Comparison of ENCODE assay signal across 9 mouse cellular contexts in the genomic region with DNA sequence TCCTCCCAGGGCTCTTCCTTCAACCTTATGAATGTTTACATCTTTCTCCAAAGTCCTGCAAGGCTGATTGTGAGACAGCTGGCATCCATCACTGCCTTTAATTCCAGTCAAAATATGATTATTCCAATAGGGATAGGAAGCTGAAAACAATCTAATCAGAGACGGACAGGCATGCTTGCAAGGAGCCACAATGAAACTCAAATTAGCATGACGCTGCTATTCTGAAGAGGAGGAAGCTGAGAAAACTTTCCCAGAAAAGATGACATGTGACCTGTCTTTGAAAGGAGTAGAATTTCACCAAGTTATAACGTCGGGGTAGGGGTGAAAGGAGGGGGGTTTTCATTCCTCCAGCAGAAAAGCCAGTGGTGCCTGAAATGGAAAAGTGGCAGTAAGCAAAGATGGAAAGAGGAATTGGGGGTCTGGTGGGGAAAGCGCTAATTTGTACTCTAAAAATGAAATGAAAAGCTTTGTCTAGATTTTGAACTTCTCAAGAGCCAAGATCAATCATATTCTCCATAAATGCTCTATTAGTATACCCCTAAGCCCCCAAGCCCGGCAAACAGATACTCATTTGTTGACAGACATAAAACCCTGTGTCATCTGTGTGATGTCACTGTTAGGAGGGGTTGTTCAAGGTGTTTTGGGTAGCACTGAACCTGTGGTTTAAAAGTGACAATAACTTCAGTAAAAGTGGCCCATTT. TPM values are rescaled to one million over a fixed set of nuclear protein-coding genes. Genes with fewer than 3 reads are reported as not detected.
DNase-seq lines count a peak whose midpoint lies in the region; ATAC-seq and TF ChIP-seq lines count a peak whose summit lies in the region.
"Had no signal": no experiment of that assay in that cellular context is flagged by ENCODE, and none has a peak within 500 bp of the region (broad histone marks: within the 10 kb centered on the region; RNA-seq: fewer than 3 reads in every experiment).

No protein-coding gene starts in this region.

- peak overlapping the region; percentile 87 for H3K4me3 ChIP-seq in heart, embryonic 11.5 days (ENCODE audit: low read depth, low read length)
- peak overlapping the region; percentile 80 for H3K4me3 ChIP-seq in bone marrow macrophage, adult 2 months (ENCODE audit: insufficient read depth, low read length)
- H3K4me3 ChIP-seq in hindbrain, embryonic 10.5 days = peak overlapping the region; percentile 89
- H3K4me3 ChIP-seq in megakaryocyte, embryonic 14.5 days (replicated peaks) = peak overlapping the region; percentile 93

- H3K9me3 ChIP-seq in heart, embryonic 11.5 days (replicated peaks; ENCODE audit: control insufficient read depth, low read length) = no peaks in the 10 kb centered on the region
- H3K9me3 ChIP-seq in hindbrain, embryonic 10.5 days = no peaks in the 10 kb centered on the region
- no peaks in the 10 kb centered on the region for H3K9me3 ChIP-seq in megakaryocyte, embryonic 14.5 days

- DNase-seq in heart, adult 18-20 months = no peak
- peak; percentile 27 for DNase-seq in hindbrain, embryonic 10.5 days (ENCODE audit: low spot score)
- no peak for DNase-seq in gastrocnemius, postnatal 14 days
- no peak for DNase-seq in cerebellum, adult 11-12 months
- DNase-seq in cerebellum, postnatal 4 days (ENCODE audit: low spot score in 2 of 2) = no peak

- no peaks in the 10 kb centered on the region for H3K36me3 ChIP-seq in heart, embryonic 11.5 days (ENCODE audit: control insufficient read depth, insufficient read depth, low read length)
- H3K36me3 ChIP-seq in hindbrain, embryonic 10.5 days = peaks cover 15% of the 10 kb centered on the region; the same call in 1 of the 2 replicates
- H3K36me3 ChIP-seq in megakaryocyte, embryonic 14.5 days (replicated peaks; ENCODE audit: low read length) = peaks cover 33% of the 10 kb centered on the region

- intact Hi-C loops in gastrocnemius, postnatal 14 days (cut with DNase I; ENCODE audit: low total_unique reads) = no loop called here

- no peak overlapping the region for H3K9ac ChIP-seq in heart, embryonic 11.5 days (ENCODE audit: low read depth, low read length)

- H3K27ac ChIP-seq in heart, embryonic 11.5 days (ENCODE audit: low read depth, low read length) = no peak overlapping the region
- peak overlapping the region; percentile 33 for H3K27ac ChIP-seq in bone marrow macrophage, adult 2 months (ENCODE audit: insufficient read depth, low read depth, low read length)
- H3K27ac ChIP-seq in hindbrain, embryonic 10.5 days = peak overlapping the region; percentile 98

- ATAC-seq in heart, embryonic 11.5 days (replicated peaks; ENCODE audit: insufficient number of reproducible peaks, low FRiP score, low TSS enrichment) = no peak

- TF ChIP-seq CTCF in bone marrow macrophage, adult 2 months (IDR thresholded peaks at IDR 0.05; ENCODE audit: low read depth, low read length) = no peak

- peak overlapping the region; percentile 83 for H3K4me2 ChIP-seq in heart, embryonic 11.5 days

- WGBS in heart, embryonic 11.5 days (ENCODE audit: insufficient replicate concordance) = 34% methylated on average over 6 of the region's 6 CpGs
- WGBS in hindbrain, embryonic 10.5 days = 22% methylated on average over 6 of the region's 6 CpGs

- no peak for TF ChIP-seq POLR2A in bone marrow macrophage, adult 2 months (IDR thresholded peaks at IDR 0.05; ENCODE audit: borderline replicate concordance, low read depth, low read length)

- no peaks in the 10 kb centered on the region for H3K27me3 ChIP-seq in heart, embryonic 11.5 days (ENCODE audit: control insufficient read depth, insufficient read depth, low read length)
- peaks cover 9% of the 10 kb centered on the region for H3K27me3 ChIP-seq in hindbrain, embryonic 10.5 days (ENCODE audit: insufficient read depth, poor library complexity, severe bottlenecking)
- H3K27me3 ChIP-seq in megakaryocyte, embryonic 14.5 days (replicated peaks) = no peaks in the 10 kb centered on the region

- 0 out of 2 replicates have a peak, but pooled peaks cover 2% of the 10 kb centered on the region for H3K4me1 ChIP-seq in heart, embryonic 11.5 days (ENCODE audit: control insufficient read depth, insufficient read depth, low read length)
- peaks cover 18% of the 10 kb centered on the region for H3K4me1 ChIP-seq in bone marrow macrophage, adult 2 months (ENCODE audit: control insufficient read depth, insufficient read depth, low read length)
- peaks cover 39% of the 10 kb centered on the region for H3K4me1 ChIP-seq in hindbrain, embryonic 10.5 days (replicated peaks)
- peaks cover 47% of the 10 kb centered on the region for H3K4me1 ChIP-seq in megakaryocyte, embryonic 14.5 days

RNA-seq across cellular contexts. Expression of gene Tcp11l1, which starts 1.1 kb away (rescaled TPM):
- 32.5 and 36.0 TPM in 2 replicates for polyA plus RNA-seq in heart, embryonic 11.5 days (2014; fragmentation: Nextera tagmentation; extraction: Ambion mirVana)
- total RNA-seq in heart, adult 18-20 months (2021) = 1 to 10 TPM; 6.8 to 7.2 TPM
- polyA plus RNA-seq in bone marrow macrophage, adult 2 months (2012; ENCODE audit: insufficient read depth, insufficient read length, missing spikeins) = 21.9 and 22.0 TPM in 2 replicates
- polyA plus RNA-seq in hindbrain, embryonic 10.5 days (2016; fragmentation: Nextera tagmentation; extraction: Ambion mirVana) = 54.5 and 64.1 TPM in 2 replicates
- polyA plus RNA-seq in megakaryocyte, embryonic 14.5 days (2012; ENCODE audit: insufficient read depth, low replicate concordance) = 43.5 and 88.1 TPM in 2 replicates
- 1 to 10 TPM; 4.5 TPM for total RNA-seq in gastrocnemius, postnatal 14 days (2021)

RNA-seq across cellular contexts. Expression of gene Pin1rt1, which starts 5.4 kb away (rescaled TPM):
- polyA plus RNA-seq in heart, embryonic 11.5 days (2014; fragmentation: Nextera tagmentation; extraction: Ambion mirVana) = not detected in 2 replicates
- total RNA-seq in heart, adult 18-20 months (2021) = not detected
- polyA plus RNA-seq in bone marrow macrophage, adult 2 months (2012; ENCODE audit: insufficient read depth, insufficient read length, missing spikeins) = not detected in 2 replicates
- not detected in 2 replicates for polyA plus RNA-seq in hindbrain, embryonic 10.5 days (2016; fragmentation: Nextera tagmentation; extraction: Ambion mirVana)
- 0.20 TPM in 1 of 2 replicates, not detected in the other for polyA plus RNA-seq in megakaryocyte, embryonic 14.5 days (2012; ENCODE audit: insufficient read depth, low replicate concordance)
- not detected for total RNA-seq in gastrocnemius, postnatal 14 days (2021)
- total RNA-seq: megakaryocyte-erythroid progenitor cell, adult 5-6 weeks had no signal

RNA-seq across cellular contexts. Expression of gene Depdc7, which starts 31.9 kb away (rescaled TPM):
- 3.0 and 3.6 TPM in 2 replicates for polyA plus RNA-seq in heart, embryonic 11.5 days (2014; fragmentation: Nextera tagmentation; extraction: Ambion mirVana)
- total RNA-seq in heart, adult 18-20 months (2021) = 1 to 10 TPM; 1.6 to 1.8 TPM
- polyA plus RNA-seq in bone marrow macrophage, adult 2 months (2012; ENCODE audit: insufficient read depth, insufficient read length, missing spikeins) = 13.1 and 14.4 TPM in 2 replicates
- polyA plus RNA-seq in hindbrain, embryonic 10.5 days (2016; fragmentation: Nextera tagmentation; extraction: Ambion mirVana) = 2.1 and 2.8 TPM in 2 replicates
- 1.7 and 1.9 TPM in 2 replicates for polyA plus RNA-seq in megakaryocyte, embryonic 14.5 days (2012; ENCODE audit: insufficient read depth, low replicate concordance)
- 1 to 10 TPM in 1 of 2 experiments, under 1 TPM in 1; 0.97 to 1.7 TPM for total RNA-seq in gastrocnemius, postnatal 14 days (2021)
- total RNA-seq: megakaryocyte-erythroid progenitor cell, adult 5-6 weeks had no signal
